Mouse (Mus musculus) hindbrain, embryonic 10.5 days (tissue): ENCODE data around the gene Sik2. TPM values are rescaled to one million over a fixed set of nuclear protein-coding genes. Genes with fewer than 3 reads are reported as not detected.

Experiments
- DNase-seq: peaks from one replicate; pipeline ENCODE4 v3.0.0-alpha.2; 2017; ENCODE audit warnings: low spot score
- H3K27ac ChIP-seq: fragments of 300-500 bp; sonication (generic); 2 replicates; pipeline ENCODE4 v1.5.1; 2016; ENCODE audit warnings: mild to moderate bottlenecking, moderate library complexity
- H3K27me3 ChIP-seq: fragments of 300-500 bp; sonication (generic); 2 replicates; pipeline ENCODE4 v1.6.1; 2016; ENCODE audit warnings: mild to moderate bottlenecking; ENCODE audit not compliant: poor library complexity, insufficient read depth, severe bottlenecking
- H3K36me3 ChIP-seq: fragments of 300-500 bp; sonication (generic); 2 replicates; pipeline ENCODE4 v1.6.1; 2016; ENCODE audit warnings: mild to moderate bottlenecking, moderate library complexity
- H3K4me1 ChIP-seq: fragments of 300-500 bp; sonication (generic); replicated peaks from 2 replicates; pipeline ENCODE4 v1.6.1; 2016; ENCODE audit warnings: mild to moderate bottlenecking
- H3K4me3 ChIP-seq: fragments of 300-500 bp; sonication (generic); 2 replicates; pipeline ENCODE4 v1.5.1; 2016; ENCODE audit warnings: mild to moderate bottlenecking, moderate library complexity
- H3K9me3 ChIP-seq: fragments of 300-500 bp; sonication (generic); 2 replicates; pipeline ENCODE4 v1.6.1; 2016; ENCODE audit warnings: mild to moderate bottlenecking, moderate library complexity
- WGBS: fragments of 180-500 bp; shearing (Covaris S2); methylation state at CpG from one replicate; pipeline ENCODE4 v1.1.7; 2016; 5-methylcytosine and 5-hydroxymethylcytosine counted together
- polyA plus RNA-seq: library from polyadenylated mRNA; unstranded; fragments of >200 nt; fragmentation: Nextera tagmentation; extraction: Ambion mirVana; gene quantifications from 2 replicates; pipeline ENCODE4 v1.2.1, GENCODE M21; 2016

The Sik2 gene
- polyA plus RNA-seq, 1 experiment from 2014 or later: 14.2 TPM

DNA sequence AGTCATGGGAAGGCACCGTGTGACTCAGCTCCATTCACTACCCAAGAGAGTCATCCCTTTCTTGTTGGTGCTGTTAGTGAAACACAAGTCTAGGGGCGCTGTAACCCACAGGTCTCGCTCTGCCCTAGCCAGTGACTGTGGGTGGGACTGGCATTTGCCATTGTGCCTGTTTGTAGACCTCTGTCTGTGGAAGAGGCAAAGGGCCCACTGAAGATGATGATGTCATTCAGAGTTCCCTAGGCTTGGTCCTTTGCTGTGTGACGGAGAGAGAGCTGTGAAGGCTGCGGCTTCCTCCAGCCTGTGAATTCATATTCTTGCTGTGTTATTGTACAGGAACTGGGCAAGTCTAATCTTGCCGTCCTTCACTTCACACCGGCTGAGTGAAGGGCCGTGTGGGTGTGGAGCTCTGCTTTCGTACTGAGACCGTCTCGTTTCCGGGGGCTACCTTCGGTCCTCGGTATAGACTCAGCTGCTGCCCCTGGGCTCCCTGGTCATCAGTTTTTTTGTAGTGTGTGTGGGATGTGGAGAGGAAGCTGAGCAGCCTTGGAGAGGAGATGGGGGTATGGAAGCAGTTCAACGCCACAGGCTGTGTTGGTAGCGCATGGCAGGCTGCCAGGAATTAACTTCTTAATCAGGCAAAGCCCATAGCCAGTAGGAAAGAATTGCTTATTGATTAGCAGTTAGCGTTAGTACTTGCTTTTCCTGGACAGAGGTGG, 156.1 kb downstream of the Sik2 start:
- DNase-seq: no peak
- no peak overlapping the region for H3K4me3 ChIP-seq
- 0 out of 2 replicates have a peak overlapping the region, but pooled peaks have one; percentile 5 for H3K27ac ChIP-seq
- peaks cover 48% of the 10 kb centered on the region for H3K4me1 ChIP-seq
- WGBS: 82% methylated on average over 17 of the region's 17 CpGs
- no peaks in the 10 kb centered on the region for H3K9me3 ChIP-seq
- H3K27me3 ChIP-seq: 0 out of 2 replicates have a peak, but pooled peaks cover 5% of the 10 kb centered on the region
- no peaks in the 10 kb centered on the region for H3K36me3 ChIP-seq

DNA sequence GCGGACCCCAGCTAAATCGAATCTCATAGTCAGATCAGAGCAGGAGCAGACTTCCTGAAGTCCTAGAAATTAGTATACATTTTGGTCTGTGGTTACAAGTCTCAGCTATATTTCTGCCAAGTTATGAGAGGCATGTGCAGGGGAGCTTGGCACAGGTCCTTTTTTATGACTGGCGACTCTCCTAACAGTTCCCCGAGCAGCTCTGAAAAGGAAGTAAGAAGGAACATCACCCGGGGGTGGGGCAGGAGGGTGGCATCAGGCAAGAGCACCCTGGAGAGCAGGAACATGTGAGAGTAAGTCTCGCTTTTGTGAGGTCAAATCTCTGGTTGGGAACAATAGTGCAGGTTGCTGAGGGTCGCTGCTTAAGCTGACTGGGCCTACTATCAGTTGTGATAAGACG, 158.2 kb downstream of the Sik2 start:
- no peak for DNase-seq
- Histone ChIP-seq H3K27ac (no peak overlapping the region), H3K4me3 (no peak overlapping the region), H3K27me3 (0 out of 2 replicates have a peak, but pooled peaks cover 5% of the 10 kb centered on the region), H3K9me3 (no peaks in the 10 kb centered on the region), H3K36me3 (no peaks in the 10 kb centered on the region), H3K4me1 (peaks cover 33% of the 10 kb centered on the region)
- WGBS: 57% methylated on average over 8 of the region's 8 CpGs

DNA sequence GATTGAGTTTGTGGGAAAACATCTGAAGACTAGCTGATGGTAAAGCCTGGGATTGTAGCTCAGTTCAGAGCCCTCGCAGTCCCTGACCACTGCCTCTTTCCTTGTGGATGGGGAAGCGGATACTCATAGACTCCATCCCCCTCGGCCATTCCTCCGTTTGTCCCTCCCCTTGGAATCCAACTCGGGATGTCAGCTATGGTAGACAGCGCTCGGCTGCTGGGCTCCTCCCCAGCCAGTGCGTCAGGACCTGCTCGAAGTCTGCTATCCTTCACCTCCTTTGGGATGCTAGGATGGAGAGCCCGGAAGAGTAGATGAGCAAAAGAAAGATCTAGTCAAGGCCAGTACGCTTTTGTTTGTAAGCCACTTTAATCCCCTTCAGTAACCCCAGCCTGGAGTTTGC, 158.6 kb downstream of the Sik2 start:
- no peak for DNase-seq
- 30% methylated on average over 11 of the region's 11 CpGs for WGBS
- Histone ChIP-seq H3K27ac (no peak overlapping the region), H3K4me3 (no peak overlapping the region), H3K9me3 (no peaks in the 10 kb centered on the region), H3K4me1 (peaks cover 33% of the 10 kb centered on the region), H3K36me3 (no peaks in the 10 kb centered on the region), H3K27me3 (0 out of 2 replicates have a peak, but pooled peaks cover 5% of the 10 kb centered on the region)

DNA sequence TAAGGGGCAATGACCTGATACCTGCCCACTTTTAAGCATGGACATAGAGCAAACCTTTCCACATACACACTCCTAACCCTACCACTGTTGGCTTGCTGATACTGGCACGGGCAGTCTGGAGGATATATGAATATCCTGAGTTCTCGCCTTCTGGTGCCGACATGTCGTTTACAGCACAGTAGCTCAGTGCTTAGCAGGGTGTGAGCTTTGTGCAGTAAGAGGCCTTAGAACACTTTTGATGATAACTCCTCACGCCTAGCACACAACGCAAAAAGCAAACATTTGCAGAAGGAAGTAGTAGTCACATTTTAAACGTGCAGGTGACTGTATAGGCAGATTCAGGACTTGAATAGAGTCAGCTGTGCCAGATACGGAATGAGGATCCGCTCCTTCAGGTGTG, 159.1 kb downstream of the Sik2 start:
- H3K27ac ChIP-seq: no peak overlapping the region
- DNase-seq: no peak
- no peak overlapping the region for H3K4me3 ChIP-seq
- H3K9me3 ChIP-seq: no peaks in the 10 kb centered on the region
- peaks cover 3% of the 10 kb centered on the region; the same call in 1 of the 2 replicates for H3K36me3 ChIP-seq
- WGBS: 83% methylated on average over 9 of the region's 9 CpGs
- peaks cover 33% of the 10 kb centered on the region for H3K4me1 ChIP-seq
- 0 out of 2 replicates have a peak, but pooled peaks cover 5% of the 10 kb centered on the region for H3K27me3 ChIP-seq

DNA sequence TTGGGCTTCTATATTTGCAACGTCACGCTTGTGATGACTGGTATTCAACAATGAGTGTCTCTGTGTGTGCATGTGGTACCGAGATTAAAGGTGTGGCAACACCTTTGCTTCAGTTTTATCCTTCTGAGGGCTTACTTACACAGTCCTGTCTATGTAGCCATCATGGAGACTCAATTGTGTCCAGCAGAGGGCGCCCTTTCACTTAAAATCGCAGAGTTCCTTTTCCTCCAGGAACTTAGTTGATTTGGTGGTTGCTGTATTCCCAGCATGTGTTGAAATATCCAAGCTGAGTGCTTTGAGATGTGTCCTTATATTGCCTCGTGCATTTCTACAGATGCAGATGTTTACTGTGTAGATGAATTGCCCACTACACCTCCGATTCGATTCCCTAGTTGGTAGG, 159.6 kb downstream of the Sik2 start:
- H3K27ac ChIP-seq: no peak overlapping the region
- peaks cover 8% of the 10 kb centered on the region for H3K36me3 ChIP-seq
- H3K4me3 ChIP-seq: no peak overlapping the region
- 24% methylated on average over 8 of the region's 8 CpGs for WGBS
- H3K9me3 ChIP-seq: no peaks in the 10 kb centered on the region
- DNase-seq: peak; percentile 88
- H3K27me3 ChIP-seq: 0 out of 2 replicates have a peak, but pooled peaks cover 5% of the 10 kb centered on the region
- peaks cover 28% of the 10 kb centered on the region for H3K4me1 ChIP-seq

DNA sequence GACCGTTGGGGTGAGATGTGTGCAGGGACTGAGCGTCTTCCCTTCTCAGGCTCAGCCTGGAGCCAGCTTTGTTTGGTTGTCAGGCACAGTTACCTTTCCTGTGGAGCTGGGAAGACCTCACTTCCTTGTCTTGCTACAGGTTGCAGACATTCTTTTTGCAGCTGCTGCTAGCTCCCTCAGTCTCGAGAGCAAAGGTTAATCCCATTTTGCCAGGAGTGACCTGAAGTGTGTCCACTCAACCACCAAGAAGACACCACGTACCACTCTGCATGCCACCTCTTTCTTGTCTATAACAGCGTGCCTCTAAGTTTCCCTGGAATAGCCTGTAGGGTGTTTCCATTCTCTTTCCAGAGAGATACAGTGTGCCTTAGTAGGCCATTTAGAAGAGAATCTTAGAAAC, 160.1 kb downstream of the Sik2 start:
- H3K27ac ChIP-seq: no peak overlapping the region
- H3K36me3 ChIP-seq: peaks cover 12% of the 10 kb centered on the region
- 71% methylated on average over 5 of the region's 5 CpGs for WGBS
- DNase-seq: no peak
- no peak overlapping the region for H3K4me3 ChIP-seq
- H3K27me3 ChIP-seq: 0 out of 2 replicates have a peak, but pooled peaks cover 5% of the 10 kb centered on the region
- H3K4me1 ChIP-seq: peaks cover 24% of the 10 kb centered on the region
- H3K9me3 ChIP-seq: no peaks in the 10 kb centered on the region

DNA sequence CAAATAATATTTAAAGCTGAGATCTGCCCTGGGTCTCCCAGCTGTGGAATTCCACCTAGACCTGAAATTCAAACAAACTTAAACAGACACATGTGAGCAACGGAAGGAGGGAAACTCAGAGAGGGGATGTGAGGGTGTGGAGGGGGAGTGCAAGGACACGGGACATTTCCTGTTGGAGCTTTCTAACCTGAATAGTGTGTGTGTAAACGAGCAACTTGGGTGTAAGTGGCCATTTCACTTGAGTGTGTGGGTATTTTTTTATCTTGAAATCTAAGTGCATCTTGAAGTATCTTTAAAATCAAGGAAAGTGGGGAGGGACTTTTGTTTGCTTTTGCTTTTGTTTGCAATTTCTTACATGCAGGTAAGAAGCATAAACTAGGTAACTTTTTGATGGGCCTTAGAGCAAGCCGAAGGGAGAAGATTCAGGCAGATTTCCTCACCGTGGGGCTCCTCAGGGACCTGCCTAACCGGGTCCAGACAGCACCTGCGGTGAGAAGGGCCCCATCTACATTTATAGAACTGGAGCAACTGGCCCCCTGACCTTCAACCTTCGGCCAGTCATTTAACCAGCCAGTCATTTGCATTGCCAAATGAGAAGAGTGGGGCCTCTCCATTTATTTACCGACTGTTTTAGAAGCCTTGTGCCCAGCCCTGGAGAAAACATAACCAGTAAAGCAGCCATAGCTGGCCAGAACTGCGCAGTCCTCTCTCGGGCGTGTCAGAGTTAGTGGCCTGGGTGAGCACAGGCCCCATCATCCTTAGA, 161.1 kb downstream of the Sik2 start:
- H3K27ac ChIP-seq: no peak overlapping the region
- no peaks in the 10 kb centered on the region for H3K9me3 ChIP-seq
- 0 out of 2 replicates have a peak, but pooled peaks cover 5% of the 10 kb centered on the region for H3K27me3 ChIP-seq
- WGBS: 71% methylated on average over 12 of the region's 12 CpGs
- no peak for DNase-seq
- H3K36me3 ChIP-seq: peaks cover 21% of the 10 kb centered on the region
- peaks cover 18% of the 10 kb centered on the region for H3K4me1 ChIP-seq
- no peak overlapping the region for H3K4me3 ChIP-seq

DNA sequence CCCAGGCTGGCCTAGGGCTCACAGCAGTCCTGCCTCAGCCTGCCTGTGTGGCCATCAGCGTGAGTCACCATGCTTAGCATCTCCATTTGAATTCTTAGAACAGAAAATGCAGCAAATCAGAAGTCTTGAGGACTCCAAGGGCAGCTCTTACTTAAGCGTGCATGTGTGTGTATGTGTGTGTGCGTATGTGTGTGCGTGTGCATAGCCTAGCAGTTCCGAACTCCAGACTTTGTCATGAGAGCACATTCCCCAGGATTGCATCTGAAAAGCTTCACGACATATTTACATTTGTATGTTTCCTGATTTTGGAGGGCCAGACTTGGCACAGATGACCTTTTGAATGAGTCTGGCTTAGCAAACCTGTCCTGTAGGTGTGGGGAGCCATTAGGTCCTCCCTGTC, 161.7 kb downstream of the Sik2 start:
- no peaks in the 10 kb centered on the region for H3K9me3 ChIP-seq
- H3K36me3 ChIP-seq: peaks cover 24% of the 10 kb centered on the region
- H3K4me3 ChIP-seq: no peak overlapping the region
- no peak overlapping the region for H3K27ac ChIP-seq
- DNase-seq: no peak
- WGBS: 91% methylated on average over 6 of the region's 6 CpGs
- peaks cover 14% of the 10 kb centered on the region; the same call in 1 of the 2 replicates for H3K4me1 ChIP-seq
- 0 out of 2 replicates have a peak, but pooled peaks cover 5% of the 10 kb centered on the region for H3K27me3 ChIP-seq

DNA sequence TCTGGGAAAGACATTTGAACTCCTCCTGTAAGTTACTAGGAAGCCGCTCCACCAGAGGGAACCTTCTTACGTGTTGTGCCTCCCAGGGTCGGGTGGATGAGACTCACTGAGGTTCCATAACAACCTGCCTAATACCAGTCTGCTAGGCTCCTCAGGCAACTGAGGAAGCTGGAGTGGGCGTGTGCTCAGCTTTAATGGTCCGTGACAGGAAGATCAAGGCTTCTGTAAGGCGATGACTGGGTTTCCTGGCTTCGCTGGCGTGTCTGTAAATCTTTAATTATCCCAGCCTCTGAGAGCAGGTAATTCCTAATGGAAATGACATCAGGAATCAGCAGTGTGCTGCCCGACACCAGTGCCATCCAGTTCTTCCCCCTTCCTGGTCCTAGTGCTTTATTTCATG, 163.3 kb downstream of the Sik2 start:
- WGBS: 72% methylated on average over 9 of the region's 9 CpGs
- peaks cover 9% of the 10 kb centered on the region; the same call in 1 of the 2 replicates for H3K4me1 ChIP-seq
- H3K4me3 ChIP-seq: no peak overlapping the region
- H3K9me3 ChIP-seq: no peaks in the 10 kb centered on the region
- 0 out of 2 replicates have a peak, but pooled peaks cover under 1% of the 10 kb centered on the region for H3K27me3 ChIP-seq
- peaks cover 24% of the 10 kb centered on the region for H3K36me3 ChIP-seq
- H3K27ac ChIP-seq: no peak overlapping the region
- DNase-seq: no peak

DNA sequence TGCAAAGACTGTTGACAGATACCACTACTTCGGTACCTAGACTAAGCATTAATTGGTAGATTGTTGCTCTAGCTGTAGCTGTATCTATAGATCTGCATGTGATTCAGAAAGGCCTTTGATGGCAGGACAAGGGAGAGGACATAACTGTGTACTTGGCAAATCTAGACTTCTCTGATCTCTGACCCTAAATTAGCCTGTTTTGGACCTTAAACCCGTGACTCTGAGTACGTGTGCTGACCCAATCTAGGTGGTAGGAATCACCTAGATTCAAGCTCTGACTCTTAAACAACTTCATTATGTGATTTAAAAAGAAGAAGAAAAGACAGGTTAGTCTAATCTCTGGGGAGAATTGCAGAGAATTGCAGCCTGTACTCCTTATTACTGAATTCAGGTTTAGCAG, 163.8 kb downstream of the Sik2 start, which contains the start of gene Ppp2r1b:
TSS of gene Ppp2r1b (plus strand) at position 221 of the 400 bp plus-strand sequence.
- Histone ChIP-seq H3K9me3 (no peaks in the 10 kb centered on the region), H3K4me1 (peaks cover 4% of the 10 kb centered on the region; the same call in 1 of the 2 replicates), H3K27ac (no peak within 1 kb of the TSS), H3K4me3 (no peak within 1 kb of the TSS), H3K36me3 (peaks cover 24% of the 10 kb centered on the region), H3K27me3 (no peaks in the 10 kb centered on the region)
- no peak for DNase-seq
- 95% methylated on average over 3 of the region's 3 CpGs for WGBS
